Mouse (Mus musculus): Measurements from ENCODE around the gene Orc5. TPM values are rescaled to one million over a fixed set of nuclear protein-coding genes. Genes with fewer than 3 reads are reported as not detected.
A peak's percentile ranks its signal among the peaks of the same experiment; 100 is the strongest.

Gene Orc5
- polyA plus RNA-seq, 1 experiment from 2014 or later = 47.1 TPM

- Histone ChIP-seq H3K27me3 (ENCODE audit: control insufficient read depth, insufficient read depth, low read depth, low read length) (no peaks in the 10 kb centered on the region), H3K9me3 (replicated peaks; ENCODE audit: control insufficient read depth, low read length) (no peaks in the 10 kb centered on the region; the same call in 1 of the 2 replicates), H3K27ac (ENCODE audit: low read length) (peak overlapping the region; percentile 78), H3K4me3 (ENCODE audit: low read depth, low read length) (peak overlapping the region; percentile 81), H3K9ac (ENCODE audit: low read depth, low read length) (peak overlapping the region; percentile 62), H3K4me2 (ENCODE audit: low read depth, low read length) (peak overlapping the region; percentile 75), H3K4me1 (ENCODE audit: control insufficient read depth, low read depth, low read length) (peaks cover 43% of the 10 kb centered on the region), H3K36me3 (ENCODE audit: control insufficient read depth, insufficient read depth) (peaks cover 23% of the 10 kb centered on the region)
- no peak for ATAC-seq (ENCODE audit: low read depth)
- WGBS (ENCODE audit: insufficient replicate concordance) = 42% methylated on average over 6 of the region's 6 CpGs
Measured at GRCm38 (mm10) chr5:22548556-22549161, 1.6 kb downstream of the Orc5 start.

GRCm38 (mm10) chr5:22546536-22546935 is 3.7 kb downstream of the Orc5 start:
- H3K9ac ChIP-seq (ENCODE audit: low read depth, low read length) = peak overlapping the region; percentile 53
- 71% methylated on average over 5 of the region's 5 CpGs for WGBS (ENCODE audit: insufficient replicate concordance)
- H3K4me3 ChIP-seq (ENCODE audit: low read depth, low read length) = 0 out of 2 replicates have a peak overlapping the region, but pooled peaks have one; percentile 2
- H3K4me2 ChIP-seq (ENCODE audit: low read depth, low read length) = peak overlapping the region; percentile 58
- peaks cover 50% of the 10 kb centered on the region for H3K4me1 ChIP-seq (ENCODE audit: control insufficient read depth, low read depth, low read length)
- H3K27ac ChIP-seq (ENCODE audit: low read length) = peak overlapping the region; percentile 78
- no peaks in the 10 kb centered on the region for H3K9me3 ChIP-seq (replicated peaks; ENCODE audit: control insufficient read depth, low read length)
- H3K27me3 ChIP-seq (ENCODE audit: control insufficient read depth, insufficient read depth, low read depth, low read length) = no peaks in the 10 kb centered on the region
- peaks cover 35% of the 10 kb centered on the region for H3K36me3 ChIP-seq (ENCODE audit: control insufficient read depth, insufficient read depth)
- no peak for ATAC-seq (ENCODE audit: low read depth)

- Histone ChIP-seq H3K9ac (ENCODE audit: low read depth, low read length) (no peak overlapping the region; the same call in 1 of the 2 replicates), H3K4me2 (ENCODE audit: low read depth, low read length) (peak overlapping the region; percentile 58), H3K9me3 (replicated peaks; ENCODE audit: control insufficient read depth, low read length) (no peaks in the 10 kb centered on the region), H3K4me3 (ENCODE audit: low read depth, low read length) (peak overlapping the region; percentile 23), H3K36me3 (ENCODE audit: control insufficient read depth, insufficient read depth) (peaks cover 46% of the 10 kb centered on the region), H3K27ac (ENCODE audit: low read length) (peak overlapping the region; percentile 80), H3K27me3 (ENCODE audit: control insufficient read depth, insufficient read depth, low read depth, low read length) (no peaks in the 10 kb centered on the region), H3K4me1 (ENCODE audit: control insufficient read depth, low read depth, low read length) (peaks cover 52% of the 10 kb centered on the region)
- ATAC-seq (ENCODE audit: low read depth) = peak; percentile 72
Measured at GRCm38 (mm10) chr5:22545305-22545704, 4.9 kb downstream of the Orc5 start.

GRCm38 (mm10) chr5:22542676-22543075 is 7.6 kb downstream of the Orc5 start:
- no peaks in the 10 kb centered on the region for H3K9me3 ChIP-seq (replicated peaks; ENCODE audit: control insufficient read depth, low read length)
- no peaks in the 10 kb centered on the region for H3K27me3 ChIP-seq (ENCODE audit: control insufficient read depth, insufficient read depth, low read depth, low read length)
- no peak overlapping the region for H3K4me2 ChIP-seq (ENCODE audit: low read depth, low read length)
- H3K4me3 ChIP-seq (ENCODE audit: low read depth, low read length) = no peak overlapping the region
- H3K36me3 ChIP-seq (ENCODE audit: control insufficient read depth, insufficient read depth) = peaks cover 48% of the 10 kb centered on the region
- no peak for ATAC-seq (ENCODE audit: low read depth)
- peaks cover 44% of the 10 kb centered on the region for H3K4me1 ChIP-seq (ENCODE audit: control insufficient read depth, low read depth, low read length)
- WGBS (ENCODE audit: insufficient replicate concordance) = 91% methylated on average over 2 of the region's 2 CpGs
- no peak overlapping the region for H3K27ac ChIP-seq (ENCODE audit: low read length)
- H3K9ac ChIP-seq (ENCODE audit: low read depth, low read length) = no peak overlapping the region

- no peak overlapping the region for H3K27ac ChIP-seq (ENCODE audit: low read length)
- H3K4me1 ChIP-seq (ENCODE audit: control insufficient read depth, low read depth, low read length) = peaks cover 15% of the 10 kb centered on the region; the same call in 1 of the 2 replicates
- no peak overlapping the region for H3K4me2 ChIP-seq (ENCODE audit: low read depth, low read length)
- H3K36me3 ChIP-seq (ENCODE audit: control insufficient read depth, insufficient read depth) = peaks cover 40% of the 10 kb centered on the region
- no peaks in the 10 kb centered on the region for H3K9me3 ChIP-seq (replicated peaks; ENCODE audit: control insufficient read depth, low read length)
- H3K4me3 ChIP-seq (ENCODE audit: low read depth, low read length) = no peak overlapping the region
- no peaks in the 10 kb centered on the region for H3K27me3 ChIP-seq (ENCODE audit: control insufficient read depth, insufficient read depth, low read depth, low read length)
- WGBS (ENCODE audit: insufficient replicate concordance) = 88% methylated on average over 7 of the region's 7 CpGs
- no peak overlapping the region for H3K9ac ChIP-seq (ENCODE audit: low read depth, low read length)
- ATAC-seq (ENCODE audit: low read depth) = no peak
Measured at GRCm38 (mm10) chr5:22538996-22539600, 11.1 kb downstream of the Orc5 start.

- Histone ChIP-seq H3K4me3 (ENCODE audit: low read depth, low read length) (no peak overlapping the region), H3K9me3 (replicated peaks; ENCODE audit: control insufficient read depth, low read length) (no peaks in the 10 kb centered on the region), H3K4me1 (ENCODE audit: control insufficient read depth, low read depth, low read length) (peaks cover 8% of the 10 kb centered on the region; the same call in 1 of the 2 replicates), H3K27ac (ENCODE audit: low read length) (no peak overlapping the region), H3K27me3 (ENCODE audit: control insufficient read depth, insufficient read depth, low read depth, low read length) (no peaks in the 10 kb centered on the region), H3K36me3 (ENCODE audit: control insufficient read depth, insufficient read depth) (peaks cover 30% of the 10 kb centered on the region), H3K4me2 (ENCODE audit: low read depth, low read length) (no peak overlapping the region), H3K9ac (ENCODE audit: low read depth, low read length) (no peak overlapping the region)
- WGBS (ENCODE audit: insufficient replicate concordance) = 77% methylated on average over 1 of the region's 1 CpGs
- no peak for ATAC-seq (ENCODE audit: low read depth)
Measured at GRCm38 (mm10) chr5:22536695-22537094, 13.5 kb downstream of the Orc5 start.

- Histone ChIP-seq H3K4me1 (ENCODE audit: control insufficient read depth, low read depth, low read length) (no peaks in the 10 kb centered on the region), H3K4me3 (ENCODE audit: low read depth, low read length) (no peak overlapping the region), H3K27ac (ENCODE audit: low read length) (no peak overlapping the region), H3K27me3 (ENCODE audit: control insufficient read depth, insufficient read depth, low read depth, low read length) (no peaks in the 10 kb centered on the region), H3K9me3 (replicated peaks; ENCODE audit: control insufficient read depth, low read length) (no peaks in the 10 kb centered on the region), H3K36me3 (ENCODE audit: control insufficient read depth, insufficient read depth) (peaks cover 31% of the 10 kb centered on the region), H3K4me2 (ENCODE audit: low read depth, low read length) (no peak overlapping the region), H3K9ac (ENCODE audit: low read depth, low read length) (no peak overlapping the region)
- WGBS (ENCODE audit: insufficient replicate concordance) = 89% methylated on average over 5 of the region's 5 CpGs
- ATAC-seq (ENCODE audit: low read depth) = no peak
Measured at GRCm38 (mm10) chr5:22532571-22532970, 17.7 kb downstream of the Orc5 start.

- H3K9ac ChIP-seq (ENCODE audit: low read depth, low read length) = no peak overlapping the region
- no peaks in the 10 kb centered on the region for H3K4me1 ChIP-seq (ENCODE audit: control insufficient read depth, low read depth, low read length)
- H3K4me2 ChIP-seq (ENCODE audit: low read depth, low read length) = no peak overlapping the region
- peaks cover 40% of the 10 kb centered on the region for H3K36me3 ChIP-seq (ENCODE audit: control insufficient read depth, insufficient read depth)
- 87% methylated on average over 4 of the region's 4 CpGs for WGBS (ENCODE audit: insufficient replicate concordance)
- ATAC-seq (ENCODE audit: low read depth) = no peak
- no peak overlapping the region for H3K27ac ChIP-seq (ENCODE audit: low read length)
- no peak overlapping the region for H3K4me3 ChIP-seq (ENCODE audit: low read depth, low read length)
- no peaks in the 10 kb centered on the region for H3K9me3 ChIP-seq (replicated peaks; ENCODE audit: control insufficient read depth, low read length)
- no peaks in the 10 kb centered on the region for H3K27me3 ChIP-seq (ENCODE audit: control insufficient read depth, insufficient read depth, low read depth, low read length)
Measured at GRCm38 (mm10) chr5:22522612-22523011, 27.6 kb downstream of the Orc5 start.

- Histone ChIP-seq H3K9me3 (replicated peaks; ENCODE audit: control insufficient read depth, low read length) (no peaks in the 10 kb centered on the region), H3K4me3 (ENCODE audit: low read depth, low read length) (no peak overlapping the region), H3K36me3 (ENCODE audit: control insufficient read depth, insufficient read depth) (peaks cover 34% of the 10 kb centered on the region), H3K9ac (ENCODE audit: low read depth, low read length) (no peak overlapping the region), H3K4me2 (ENCODE audit: low read depth, low read length) (no peak overlapping the region), H3K4me1 (ENCODE audit: control insufficient read depth, low read depth, low read length) (no peaks in the 10 kb centered on the region), H3K27me3 (ENCODE audit: control insufficient read depth, insufficient read depth, low read depth, low read length) (no peaks in the 10 kb centered on the region), H3K27ac (ENCODE audit: low read length) (no peak overlapping the region)
- ATAC-seq (ENCODE audit: low read depth) = no peak
- WGBS (ENCODE audit: insufficient replicate concordance) = 85% methylated on average over 2 of the region's 2 CpGs
Measured at GRCm38 (mm10) chr5:22519708-22520107, 30.5 kb downstream of the Orc5 start.
